Mouse (Mus musculus) lung, postnatal 4 days (tissue): Measurements from ENCODE around the gene Tsr2.

Experiments used
- DNase-seq, 2 experiments: peaks; one replicate each; pipeline ENCODE4 v3.0.0; 2021

The Tsr2 gene

GRCm38 (mm10) chrX:151096171-151097058 is at the start of gene Tsr2:
Gene Tsr2, minus strand, starts transcription at chrX:151096543.
- DNase-seq = peak; percentile 76

- no peak for DNase-seq
Measured at GRCm38 (mm10) chrX:151132785-151133184, 36.4 kb upstream of the Tsr2 start.

DNA sequence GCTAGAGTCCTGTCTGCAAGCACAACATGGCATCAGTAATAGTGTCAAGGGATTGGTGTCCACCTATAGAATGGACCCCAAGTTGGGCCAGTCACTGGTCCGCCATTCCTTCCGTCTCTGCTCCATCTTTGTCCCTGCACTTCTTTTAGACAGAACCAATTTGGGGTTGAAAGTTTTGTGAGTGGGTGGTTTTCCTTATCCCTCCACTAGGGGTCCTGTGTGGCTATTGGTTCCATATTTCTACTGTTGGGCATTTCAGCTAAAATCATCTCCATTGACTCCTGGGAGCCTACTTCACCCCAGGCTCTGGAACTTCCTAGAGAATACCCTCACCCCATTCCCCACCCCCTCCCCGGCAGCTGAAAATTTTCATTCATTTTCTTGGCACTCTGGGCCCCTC is 34.1 kb upstream of the Tsr2 start:
- DNase-seq = no peak

- no peak for DNase-seq
Measured at GRCm38 (mm10) chrX:151123933-151124332, 27.6 kb upstream of the Tsr2 start.

GRCm38 (mm10) chrX:151117432-151117831 is 21.1 kb upstream of the Tsr2 start:
- DNase-seq = peak in 1 of 2 experiments; percentile 13

- peak; percentile 21 to 31 for DNase-seq
Measured at GRCm38 (mm10) chrX:151116795-151117194, 20.5 kb upstream of the Tsr2 start.

DNA sequence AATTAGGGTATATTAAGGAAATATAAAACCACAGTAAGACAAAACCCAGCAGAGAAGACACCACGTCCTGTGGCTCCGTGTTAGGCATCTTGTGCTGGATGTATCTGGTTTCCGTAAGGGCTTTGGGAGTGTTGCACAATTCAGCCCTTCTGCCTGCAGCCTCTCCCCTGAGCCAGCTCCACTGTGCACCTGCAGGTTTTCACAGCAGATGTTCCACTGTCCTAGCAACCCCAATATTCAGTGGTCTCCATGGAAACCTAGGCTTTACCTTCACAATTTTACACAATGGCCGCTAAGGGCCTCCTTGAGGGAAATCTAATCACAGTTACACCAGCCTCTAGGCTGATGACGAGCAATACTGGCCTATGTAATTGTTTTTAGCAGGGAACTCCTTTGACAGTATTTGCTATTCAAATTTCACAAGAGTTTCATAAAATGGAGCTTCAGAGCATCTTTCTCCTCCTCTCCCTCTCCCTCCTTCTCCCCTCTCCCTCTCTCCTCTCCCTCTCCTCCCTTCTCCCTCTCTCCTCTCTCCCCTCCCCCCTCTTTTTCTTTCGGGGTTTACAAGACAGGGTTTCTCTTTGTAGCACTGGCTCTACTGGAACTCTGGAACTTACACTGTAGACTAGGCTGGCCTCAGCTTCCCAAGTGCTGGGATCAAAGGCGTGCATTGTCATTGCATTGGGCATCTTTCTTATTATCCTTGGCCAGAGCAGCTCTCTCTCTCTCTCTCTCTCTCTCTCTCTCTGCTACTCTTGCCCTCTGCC is 11.1 kb upstream of the Tsr2 start:
- no peak for DNase-seq

DNA sequence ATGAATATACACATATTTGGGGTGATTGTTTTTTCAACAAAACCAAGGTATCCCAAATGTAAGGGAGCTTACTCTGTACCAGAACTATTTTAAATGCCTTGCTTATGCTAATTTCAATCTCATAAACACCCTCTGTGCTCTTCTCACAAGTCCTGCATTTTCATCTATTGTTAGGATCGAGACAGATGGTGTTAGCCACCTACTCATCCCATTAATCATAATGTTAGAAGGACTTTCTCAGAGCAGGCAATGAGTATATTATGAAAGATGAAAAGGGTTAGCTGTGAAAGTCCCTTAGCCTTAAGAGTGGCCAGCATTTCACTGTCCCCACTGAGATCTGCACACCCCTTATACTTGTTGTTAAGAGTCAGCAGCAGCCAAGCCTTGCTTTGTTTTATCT is 8.9 kb downstream of the Tsr2 start:
- DNase-seq = no peak

- no peak for DNase-seq
Measured at GRCm38 (mm10) chrX:151085599-151085998, 10.7 kb downstream of the Tsr2 start.

DNA sequence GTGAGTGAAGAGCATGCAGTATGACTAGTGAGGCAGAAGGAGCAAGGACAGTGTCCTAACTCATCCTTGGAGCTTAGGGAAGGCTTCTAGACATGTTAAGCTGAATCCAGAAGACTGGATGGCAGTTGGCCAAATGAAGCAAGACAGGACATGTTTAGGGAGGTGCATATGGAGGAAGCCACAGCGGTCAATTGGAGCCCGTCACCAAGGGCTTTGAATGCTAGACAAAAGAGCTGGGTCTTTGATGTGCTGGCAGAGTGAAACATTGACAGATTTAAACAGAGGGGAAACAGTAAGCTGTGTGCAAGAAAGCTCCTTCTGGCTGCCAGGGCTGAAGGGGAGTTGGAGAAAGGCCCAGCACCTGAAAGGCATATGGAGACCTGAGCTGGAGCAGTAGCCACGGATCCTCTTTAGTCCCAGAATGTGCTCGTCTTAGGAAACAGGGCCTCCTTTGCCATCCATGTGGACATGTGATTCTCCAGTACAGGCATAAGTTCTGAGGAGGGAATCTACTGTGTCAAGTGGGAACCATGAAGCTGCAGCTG is 19.3 kb downstream of the Tsr2 start:
- DNase-seq = no peak

DNA sequence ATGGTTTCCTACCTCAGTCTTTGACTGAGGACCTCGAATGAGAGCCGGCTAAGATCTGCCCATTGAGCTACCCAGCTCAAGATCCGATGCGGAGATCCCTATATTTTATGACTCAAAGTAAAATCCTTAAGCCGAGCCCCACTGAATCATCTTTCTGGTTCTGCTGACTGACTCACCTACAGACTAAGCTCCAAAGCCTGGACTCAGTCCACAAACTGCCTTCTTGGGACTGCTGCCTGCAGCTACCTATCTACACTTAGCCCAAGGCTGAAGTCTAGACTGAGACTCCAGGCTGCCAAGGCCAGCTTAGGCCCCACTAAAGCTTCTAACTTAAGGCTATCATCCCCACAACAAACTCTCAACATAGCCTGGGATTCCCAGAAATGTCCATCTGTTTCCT is 20.3 kb downstream of the Tsr2 start:
- DNase-seq = no peak

DNA sequence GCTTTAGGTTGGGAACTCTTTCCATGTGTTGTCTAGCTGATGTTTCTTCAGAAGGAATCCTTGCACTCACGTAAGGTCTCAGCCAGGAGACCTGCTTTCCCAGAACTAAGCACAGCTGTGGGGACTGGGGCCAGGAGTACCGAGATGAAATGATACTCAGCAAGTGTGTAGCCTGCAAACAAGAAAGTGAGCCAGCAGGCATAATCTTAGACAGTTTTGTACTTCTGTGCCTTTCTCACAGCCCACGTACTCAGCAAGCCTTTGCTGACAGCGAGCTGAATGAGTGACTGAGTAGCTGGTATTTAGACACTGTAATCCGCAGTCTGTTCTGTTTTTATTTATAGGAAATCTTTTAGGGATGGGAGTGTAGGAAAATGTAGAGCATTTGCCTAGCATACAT is 28.5 kb downstream of the Tsr2 start:
- DNase-seq = no peak

- no peak for DNase-seq
Measured at GRCm38 (mm10) chrX:151066071-151066666, 30.2 kb downstream of the Tsr2 start.

- no peak for DNase-seq
Measured at GRCm38 (mm10) chrX:151061615-151062299, 34.6 kb downstream of the Tsr2 start.

- no peak for DNase-seq
Measured at GRCm38 (mm10) chrX:151059346-151059745, 37.0 kb downstream of the Tsr2 start.

GRCm38 (mm10) chrX:151055559-151055958 is 40.8 kb downstream of the Tsr2 start:
- peak; percentile 33 to 59 for DNase-seq

GRCm38 (mm10) chrX:151054489-151054888 is 41.9 kb downstream of the Tsr2 start:
- peak; percentile 12 to 28 for DNase-seq

DNA sequence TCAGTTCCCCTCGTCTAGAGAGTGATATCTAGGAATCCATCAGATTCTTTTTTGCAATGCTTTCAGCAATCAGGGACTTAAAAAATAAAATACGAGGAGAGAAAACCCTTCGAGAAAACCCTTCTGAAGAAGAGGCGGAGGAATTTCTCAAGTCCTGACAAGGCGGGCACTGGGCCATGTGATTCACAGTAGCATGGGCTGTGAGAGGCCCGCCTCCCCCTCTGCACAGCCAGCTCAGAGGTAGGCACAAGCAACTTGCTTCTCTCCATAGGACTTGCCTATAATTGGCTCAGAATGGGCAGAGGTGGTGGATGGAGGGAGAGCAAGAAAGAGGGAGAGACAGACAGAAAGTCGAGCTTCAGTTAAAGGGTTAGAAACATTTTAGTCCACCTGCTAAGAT is 46.0 kb downstream of the Tsr2 start:
- DNase-seq = peak in 1 of 2 experiments; percentile 46

DNA sequence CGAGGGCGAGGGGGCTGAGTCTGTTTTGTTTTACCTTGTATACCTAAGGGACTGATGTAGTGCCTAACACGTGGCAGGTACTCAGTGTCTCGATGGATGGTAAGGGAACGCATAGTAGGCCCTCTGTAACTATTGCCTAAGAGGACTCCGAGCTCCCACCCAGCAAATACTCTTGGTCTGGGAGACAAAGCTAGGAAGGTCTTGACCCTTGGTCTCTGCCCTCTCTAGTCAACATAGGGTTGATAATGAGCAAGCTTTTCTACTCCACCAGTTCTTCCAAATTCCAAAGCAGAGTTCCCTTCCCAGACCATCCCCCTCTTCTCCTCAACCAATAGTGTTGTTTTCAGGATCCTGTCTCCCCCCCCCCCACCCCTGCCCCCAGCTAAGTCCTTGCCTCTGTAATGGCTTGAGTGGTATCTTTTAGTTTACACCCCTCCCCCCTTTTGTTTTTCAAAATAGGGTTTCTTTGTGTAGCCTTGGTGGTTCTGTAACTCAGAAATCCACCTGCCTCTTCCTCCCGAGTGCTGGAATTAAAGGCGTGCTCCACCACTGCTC is 46.6 kb downstream of the Tsr2 start:
- no peak for DNase-seq

- DNase-seq = peak; percentile 29 to 58
Measured at GRCm38 (mm10) chrX:151047431-151048058, 48.8 kb downstream of the Tsr2 start.

GRCm38 (mm10) chrX:151046777-151047430 is 49.4 kb downstream of the Tsr2 start:
- DNase-seq = peak; percentile 88 to 90
